Mouse (Mus musculus): ENCODE measurements around the gene Pamr1. TPM values are rescaled to one million over a fixed set of nuclear protein-coding genes. Genes with fewer than 3 reads are reported as not detected.
A peak's percentile ranks its signal among the peaks of the same experiment; 100 is the strongest.

Gene Pamr1
- polyA plus RNA-seq, 1 experiment from 2014 or later = 28.7 TPM

DNA sequence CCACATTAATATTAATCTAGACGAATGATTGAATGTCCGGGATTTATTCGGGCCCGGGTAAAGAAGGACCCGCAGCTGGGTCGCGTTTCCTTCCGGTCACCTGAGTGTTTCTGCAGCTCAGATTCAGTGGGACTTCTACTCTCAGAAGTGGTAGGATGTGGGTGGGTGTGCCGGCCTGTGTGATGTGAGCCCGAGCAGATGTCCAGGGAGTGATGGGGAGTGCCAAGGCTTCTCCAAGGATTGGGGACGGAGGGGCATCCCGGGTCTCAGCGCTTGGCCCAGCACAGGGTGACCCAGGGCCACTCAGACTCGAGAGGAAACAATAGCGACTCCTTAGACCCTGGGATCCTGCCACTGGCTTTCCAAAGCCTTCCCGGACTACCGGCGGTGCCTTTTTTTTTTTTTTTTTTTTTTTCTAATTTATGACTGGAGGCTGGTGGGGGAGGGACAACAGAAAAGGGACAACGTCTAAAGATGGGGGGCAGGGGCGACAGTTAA, 108.4 kb downstream of the Pamr1 start, which contains the start of gene Slc1a2:
Slc1a2 (plus strand) TSS at position 497 of the 498 bp plus-strand sequence.
- H3K9ac ChIP-seq (ENCODE audit: low read depth, low read length) = 0 out of 2 replicates have a peak within 1 kb of the TSS, but pooled peaks have one; percentile 33
- 1% methylated on average over 20 of the region's 20 CpGs for WGBS
- no peaks in the 10 kb centered on the region for H3K36me3 ChIP-seq (ENCODE audit: insufficient read depth, low read length)
- no peaks in the 10 kb centered on the region for H3K9me3 ChIP-seq (replicated peaks; ENCODE audit: low read length)
- H3K4me2 ChIP-seq (ENCODE audit: low read length) = peak within 1 kb of the TSS; percentile 97
- peaks cover 27% of the 10 kb centered on the region for H3K27me3 ChIP-seq (ENCODE audit: insufficient read depth, low read length)
- no peak within 1 kb of the TSS for H3K27ac ChIP-seq
- H3K4me3 ChIP-seq (replicated peaks; ENCODE audit: low read depth, low read length) = peak within 1 kb of the TSS; percentile 56
- ATAC-seq (replicated peaks; ENCODE audit: low FRiP score, low read depth) (0 out of 2 replicates have a peak, but pooled peaks have one; percentile 17), DNase-seq (ENCODE audit: low spot score) (no peak)
- H3K4me1 ChIP-seq (replicated peaks; ENCODE audit: insufficient read depth, low read length) = 0 out of 2 replicates have a peak, but pooled peaks cover 2% of the 10 kb centered on the region
- TF ChIP-seq CTCF (IDR thresholded peaks at IDR 0.05; ENCODE audit: low read depth) = no peak

DNA sequence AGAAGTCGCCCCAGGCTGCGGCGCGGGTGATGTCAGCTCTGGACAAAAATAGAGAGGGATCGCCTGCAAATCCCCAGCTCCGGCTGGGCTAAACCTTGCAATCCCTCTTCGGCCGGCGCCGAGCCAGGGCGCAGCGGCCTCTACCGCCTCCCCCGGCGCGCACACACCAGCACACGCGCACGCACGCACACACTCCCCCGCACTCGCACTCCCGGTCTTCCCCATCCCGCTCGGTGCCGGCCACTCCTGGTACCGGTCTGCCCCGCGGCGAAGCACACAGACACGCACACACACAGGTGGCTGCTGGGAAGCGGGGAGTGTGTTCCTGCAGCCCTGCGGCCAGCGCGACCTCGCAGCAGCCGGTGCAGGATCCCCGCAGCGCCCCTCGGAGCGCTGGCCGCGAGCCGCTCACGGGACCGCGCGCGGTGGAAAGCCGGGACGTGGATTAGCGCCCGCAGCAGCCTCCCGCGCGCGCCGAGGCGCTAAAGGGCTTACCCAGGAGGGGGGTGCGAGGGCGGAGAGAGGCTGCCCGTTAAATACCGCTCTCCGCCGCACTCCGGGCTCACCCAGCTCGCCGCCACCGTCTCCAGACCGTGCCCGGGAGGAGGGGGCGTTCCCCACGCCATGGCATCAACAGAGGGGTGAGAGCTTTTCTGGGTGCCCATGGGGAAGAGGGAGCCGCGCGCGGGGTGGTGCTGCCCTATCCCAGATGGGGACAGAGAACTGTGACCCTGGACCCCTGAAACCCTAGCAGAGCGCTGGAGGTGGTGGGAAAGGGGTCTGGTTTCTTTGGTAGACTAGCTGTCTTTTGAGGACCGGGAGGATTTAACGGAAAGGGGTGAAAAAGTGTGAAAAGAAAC, 109.1 kb downstream of the Pamr1 start:
- peak overlapping the region; percentile 97 for H3K4me2 ChIP-seq (ENCODE audit: low read length)
- peak; percentile 74 for ATAC-seq (replicated peaks; ENCODE audit: low FRiP score, low read depth)
- under 1% methylated on average over 78 of the region's 80 CpGs for WGBS
- TF ChIP-seq CTCF (IDR thresholded peaks at IDR 0.05; ENCODE audit: low read depth) = peak; percentile 42; the same call in 1 of the 2 replicates
- H3K9ac ChIP-seq (ENCODE audit: low read depth, low read length) = 0 out of 2 replicates have a peak overlapping the region, but pooled peaks have one; percentile 33
- no peaks in the 10 kb centered on the region for H3K9me3 ChIP-seq (replicated peaks; ENCODE audit: low read length)
- DNase-seq (ENCODE audit: low spot score) = peak; percentile 74
- 0 out of 2 replicates have a peak, but pooled peaks cover 2% of the 10 kb centered on the region for H3K4me1 ChIP-seq (replicated peaks; ENCODE audit: insufficient read depth, low read length)
- peak overlapping the region; percentile 56 for H3K4me3 ChIP-seq (replicated peaks; ENCODE audit: low read depth, low read length)
- H3K27ac ChIP-seq = no peak overlapping the region
- H3K36me3 ChIP-seq (ENCODE audit: insufficient read depth, low read length) = no peaks in the 10 kb centered on the region
- peaks cover 27% of the 10 kb centered on the region for H3K27me3 ChIP-seq (ENCODE audit: insufficient read depth, low read length)

DNA sequence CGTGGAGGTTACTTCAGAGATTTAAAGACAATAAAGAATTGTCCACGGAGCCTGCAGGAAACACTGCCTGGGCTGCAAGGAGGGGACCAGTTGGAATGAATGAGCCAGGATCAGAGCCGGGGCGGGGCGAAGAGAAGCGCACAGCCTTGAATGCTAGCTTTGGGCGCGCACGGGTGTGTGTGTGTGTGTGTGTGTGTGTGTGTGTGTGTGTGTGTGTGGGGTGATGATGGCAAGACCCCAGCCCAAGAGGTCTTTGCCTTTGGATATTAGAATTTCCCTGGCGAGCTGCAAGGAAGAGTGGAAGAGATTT, 109.7 kb downstream of the Pamr1 start:
- Histone ChIP-seq H3K9ac (ENCODE audit: low read depth, low read length) (no peak overlapping the region), H3K36me3 (ENCODE audit: insufficient read depth, low read length) (no peaks in the 10 kb centered on the region), H3K27me3 (ENCODE audit: insufficient read depth, low read length) (peaks cover 27% of the 10 kb centered on the region), H3K9me3 (replicated peaks; ENCODE audit: low read length) (no peaks in the 10 kb centered on the region), H3K4me1 (replicated peaks; ENCODE audit: insufficient read depth, low read length) (0 out of 2 replicates have a peak, but pooled peaks cover 2% of the 10 kb centered on the region), H3K4me3 (replicated peaks; ENCODE audit: low read depth, low read length) (peak overlapping the region; percentile 56), H3K27ac (no peak overlapping the region), H3K4me2 (ENCODE audit: low read length) (peak overlapping the region; percentile 97)
- no peak for TF ChIP-seq CTCF (IDR thresholded peaks at IDR 0.05; ENCODE audit: low read depth)
- WGBS = 2% methylated on average over 10 of the region's 10 CpGs
- DNase-seq (ENCODE audit: low spot score) = peak; percentile 51
- no peak for ATAC-seq (replicated peaks; ENCODE audit: low FRiP score, low read depth)

DNA sequence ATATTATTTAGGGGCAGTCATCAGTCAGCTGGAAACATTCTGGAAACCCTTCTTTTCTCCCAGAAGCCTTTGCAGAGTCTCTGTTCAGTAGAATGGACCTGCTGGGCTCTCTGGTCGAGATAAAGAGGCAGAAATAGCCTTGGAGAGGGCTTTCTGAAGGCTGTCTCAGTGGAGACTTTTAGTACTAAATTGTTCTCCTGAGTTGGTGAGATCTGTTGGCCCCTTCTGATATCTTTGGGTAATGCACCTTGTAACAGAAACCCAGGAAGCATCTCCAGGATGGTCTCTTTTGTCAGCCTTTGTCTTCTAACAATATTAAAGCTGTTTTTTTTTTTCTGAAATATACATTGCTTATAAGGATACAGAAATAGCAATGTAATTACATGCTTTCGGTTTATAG, 111.2 kb downstream of the Pamr1 start:
- Histone ChIP-seq H3K36me3 (ENCODE audit: insufficient read depth, low read length) (no peaks in the 10 kb centered on the region), H3K4me1 (replicated peaks; ENCODE audit: insufficient read depth, low read length) (0 out of 2 replicates have a peak, but pooled peaks cover 2% of the 10 kb centered on the region), H3K27ac (no peak overlapping the region), H3K4me3 (replicated peaks; ENCODE audit: low read depth, low read length) (no peak overlapping the region), H3K9ac (ENCODE audit: low read depth, low read length) (no peak overlapping the region), H3K9me3 (replicated peaks; ENCODE audit: low read length) (no peaks in the 10 kb centered on the region), H3K27me3 (ENCODE audit: insufficient read depth, low read length) (peaks cover 27% of the 10 kb centered on the region), H3K4me2 (ENCODE audit: low read length) (no peak overlapping the region)
- no peak for DNase-seq (ENCODE audit: low spot score)
- WGBS = 61% methylated on average over 2 of the region's 2 CpGs
- no peak for ATAC-seq (replicated peaks; ENCODE audit: low FRiP score, low read depth)
- TF ChIP-seq CTCF (IDR thresholded peaks at IDR 0.05; ENCODE audit: low read depth) = no peak

DNA sequence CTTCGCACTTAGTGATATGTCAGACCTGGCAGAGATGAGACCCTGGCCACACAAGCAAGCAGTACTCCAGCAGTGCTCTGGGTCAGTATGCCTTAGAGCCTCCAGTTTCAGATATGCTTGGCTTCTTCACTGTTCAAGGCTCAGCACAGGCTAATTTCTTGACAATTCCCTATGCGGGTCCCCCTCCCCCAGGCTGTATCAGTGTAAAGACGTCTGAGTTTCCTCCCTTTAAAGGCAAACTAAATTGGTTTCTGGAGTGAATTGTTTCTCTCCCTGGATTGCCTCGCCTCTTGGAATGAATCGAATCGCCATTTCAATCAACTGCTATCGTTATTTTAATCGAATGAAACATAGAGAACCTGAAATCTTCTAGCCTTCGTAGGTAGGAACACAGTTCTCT, 113.1 kb downstream of the Pamr1 start:
- TF ChIP-seq CTCF (IDR thresholded peaks at IDR 0.05; ENCODE audit: low read depth) = no peak
- DNase-seq (ENCODE audit: low spot score) (no peak), ATAC-seq (replicated peaks; ENCODE audit: low FRiP score, low read depth) (no peak)
- WGBS = 60% methylated on average over 9 of the region's 9 CpGs
- no peak overlapping the region for H3K9ac ChIP-seq (ENCODE audit: low read depth, low read length)
- no peak overlapping the region for H3K27ac ChIP-seq
- H3K9me3 ChIP-seq (replicated peaks; ENCODE audit: low read length) = no peaks in the 10 kb centered on the region
- no peak overlapping the region for H3K4me3 ChIP-seq (replicated peaks; ENCODE audit: low read depth, low read length)
- H3K4me1 ChIP-seq (replicated peaks; ENCODE audit: insufficient read depth, low read length) = 0 out of 2 replicates have a peak, but pooled peaks cover 2% of the 10 kb centered on the region
- no peaks in the 10 kb centered on the region for H3K36me3 ChIP-seq (ENCODE audit: insufficient read depth, low read length)
- no peak overlapping the region for H3K4me2 ChIP-seq (ENCODE audit: low read length)
- H3K27me3 ChIP-seq (ENCODE audit: insufficient read depth, low read length) = peaks cover 27% of the 10 kb centered on the region

DNA sequence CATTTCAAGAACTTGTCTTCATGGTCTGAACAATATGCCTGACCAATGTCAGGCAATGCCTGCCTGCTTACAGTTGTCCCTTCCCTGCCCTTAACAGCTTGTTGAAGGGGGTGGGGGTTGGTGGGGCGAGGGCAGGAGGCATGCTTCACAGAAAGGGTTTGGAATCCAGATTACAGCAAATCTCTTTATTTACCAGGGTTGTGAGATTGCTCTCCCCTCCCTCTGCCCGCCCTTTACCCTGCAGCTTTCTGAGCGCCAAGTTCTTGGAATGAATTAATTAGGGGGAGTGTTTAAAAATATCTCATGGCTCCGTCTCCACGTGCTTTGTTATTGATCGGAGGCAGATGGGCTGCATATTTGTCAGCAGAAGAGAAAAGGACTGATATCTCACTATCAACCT, 113.5 kb downstream of the Pamr1 start:
- ATAC-seq (replicated peaks; ENCODE audit: low FRiP score, low read depth) (no peak), DNase-seq (ENCODE audit: low spot score) (no peak)
- TF ChIP-seq CTCF (IDR thresholded peaks at IDR 0.05; ENCODE audit: low read depth) = no peak
- Histone ChIP-seq H3K4me3 (replicated peaks; ENCODE audit: low read depth, low read length) (no peak overlapping the region), H3K9ac (ENCODE audit: low read depth, low read length) (no peak overlapping the region), H3K4me2 (ENCODE audit: low read length) (no peak overlapping the region), H3K27me3 (ENCODE audit: insufficient read depth, low read length) (peaks cover 25% of the 10 kb centered on the region), H3K4me1 (replicated peaks; ENCODE audit: insufficient read depth, low read length) (0 out of 2 replicates have a peak, but pooled peaks cover 2% of the 10 kb centered on the region), H3K27ac (no peak overlapping the region), H3K9me3 (replicated peaks; ENCODE audit: low read length) (no peaks in the 10 kb centered on the region), H3K36me3 (ENCODE audit: insufficient read depth, low read length) (no peaks in the 10 kb centered on the region)
- 39% methylated on average over 6 of the region's 6 CpGs for WGBS

Measured in kidney, postnatal 0 days (tissue).